Mouse (Mus musculus): ENCODE data around the gene Uvrag.

DNA sequence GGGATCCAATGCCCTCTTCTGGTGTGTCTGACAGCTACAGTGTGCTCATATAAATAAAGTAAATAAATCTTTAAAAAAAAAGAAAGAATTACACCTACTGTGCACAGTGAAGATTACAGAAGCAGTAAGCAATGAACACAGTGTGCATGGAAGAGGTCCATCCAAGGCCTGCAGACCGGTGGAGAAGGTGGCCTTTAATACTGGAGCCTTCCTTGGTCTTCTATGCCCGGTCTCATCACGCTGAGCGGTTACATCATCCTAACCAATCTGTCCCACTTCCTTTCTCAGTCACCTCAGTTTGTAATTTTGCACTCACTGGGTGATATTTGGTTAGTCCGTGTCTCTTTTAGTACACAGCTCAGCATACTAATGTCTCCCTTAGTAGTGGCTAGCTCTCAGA, 197.3 kb downstream of the Uvrag start:
- TF ChIP-seq POLR2A (IDR thresholded peaks at IDR 0.05; ENCODE audit: low read depth, low read length) (no peak), CTCF (IDR thresholded peaks at IDR 0.05; ENCODE audit: borderline replicate concordance, insufficient read depth, low read length) (no peak)
